Mouse (Mus musculus): ENCODE measurements at regions not wholly inside any gene's neighbourhood (a gene's known extent, or its start where the extent isn't known, plus 50 kb on each side); places are given as distances from the start of the nearest gene placed in this dataset.

- no peak for TF ChIP-seq POLR2A (IDR thresholded peaks at IDR 0.05; ENCODE audit: control insufficient read depth, extremely low read depth, insufficient read depth, low read length, poor library complexity)
- no peak for TF ChIP-seq CTCF (IDR thresholded peaks at IDR 0.05; ENCODE audit: borderline replicate concordance, control insufficient read depth, extremely low read depth, insufficient read depth, low read length, poor library complexity)
These were observed 479.3 kb downstream of the Arl4a start for GRCm38 (mm10) chr12:39558491-39558890.

Measured in thymus, adult 2 months (tissue).